Mouse (Mus musculus) MEL (cell line): Measurements from ENCODE around the gene Cct8l1. TPM values are rescaled to one million over a fixed set of nuclear protein-coding genes. Genes with fewer than 3 reads are reported as not detected.

Experiments used
- DNase-seq: peaks from one replicate; pipeline ENCODE4 v3.0.0; 2011; ENCODE audit warnings: low read depth, low spot score
- H3K27ac ChIP-seq: 2 replicates; pipeline ENCODE4 v1.5.1; 2012; ENCODE audit warnings: low read depth, mild to moderate bottlenecking, control low read depth, low read length, moderate library complexity; ENCODE audit not compliant: control insufficient read depth
- H3K27me3 ChIP-seq, 2 experiments: fragments of 150-350 bp in 1 of 2; sonication (generic) in 1 of 2; 2 replicates each; pipeline ENCODE4 v1.6.1; 2012; ENCODE audit warnings: low read length in 2 of 2, mild to moderate bottlenecking in 2 of 2, improper control_type of control experiment in 1 of 2, moderate library complexity in 1 of 2; ENCODE audit not compliant: insufficient read depth in 2 of 2, control insufficient read depth in 1 of 2
- H3K36me3 ChIP-seq, 2 experiments: 2 replicates each; pipeline ENCODE4 v1.6.1; 2012 to 2014; ENCODE audit warnings: low read length in 2 of 2, improper control_type of control experiment in 1 of 2, inconsistent platforms in 1 of 2, mild to moderate bottlenecking in 1 of 2; ENCODE audit not compliant: insufficient read depth in 2 of 2, control insufficient read depth in 1 of 2
- H3K4me1 ChIP-seq, 2 experiments: fragments of 150-350 bp in 1 of 2; sonication (generic) in 1 of 2; 2 replicates each; pipeline ENCODE4 v1.6.1; 2012; ENCODE audit warnings: low read length in 2 of 2, improper control_type of control experiment in 1 of 2, mild to moderate bottlenecking in 1 of 2; ENCODE audit not compliant: insufficient read depth in 2 of 2, control insufficient read depth in 1 of 2
- H3K4me3 ChIP-seq, 2 experiments: fragments of 150-350 bp in 1 of 2; sonication (generic) in 1 of 2; 2 replicates each; pipeline ENCODE4 v1.5.1; 2012; ENCODE audit warnings: low read depth in 2 of 2, low read length in 2 of 2, mild to moderate bottlenecking in 2 of 2, moderate library complexity in 2 of 2, control low read depth in 1 of 2, improper control_type of control experiment in 1 of 2; ENCODE audit not compliant: control insufficient read depth in 1 of 2, insufficient read depth in 1 of 2
- H3K79me2 ChIP-seq: 2 replicates; pipeline ENCODE4 v1.6.1; 2012; ENCODE audit warnings: mild to moderate bottlenecking, low read length, moderate library complexity; ENCODE audit not compliant: control insufficient read depth, poor library complexity, insufficient read depth
- H3K9ac ChIP-seq: 2 replicates; pipeline ENCODE4 v1.6.1; 2012; ENCODE audit warnings: low read depth, mild to moderate bottlenecking, control low read depth, low read length, moderate library complexity; ENCODE audit not compliant: control insufficient read depth, poor library complexity, severe bottlenecking
- H3K9me3 ChIP-seq: fragments of 150-350 bp; sonication (generic); replicated peaks from 2 replicates; pipeline ENCODE4 v1.6.1; 2012; ENCODE audit warnings: mild to moderate bottlenecking, low read length, improper control_type of control experiment, moderate library complexity; ENCODE audit not compliant: insufficient read depth
- BHLHE40 ChIP-seq: IDR thresholded peaks from 2 replicates; pipeline ENCODE4 v1.6.1; 2012; ENCODE audit warnings: low read depth, mild to moderate bottlenecking, inconsistent platforms, low read length, improper control_type of control experiment, borderline replicate concordance
- CHD1 ChIP-seq: IDR thresholded peaks from 2 replicates; pipeline ENCODE4 v1.6.1; 2012; ENCODE audit warnings: low read depth, mild to moderate bottlenecking, inconsistent platforms, low read length, improper control_type of control experiment
- CHD2 ChIP-seq: IDR thresholded peaks from 2 replicates; pipeline ENCODE4 v1.6.1; 2011; ENCODE audit warnings: low read length, improper control_type of control experiment
- E2F4 ChIP-seq: IDR thresholded peaks from 2 replicates; pipeline ENCODE4 v1.6.1; 2011; ENCODE audit warnings: low read depth, low read length, improper control_type of control experiment, borderline replicate concordance
- ELF1 ChIP-seq: IDR thresholded peaks from 2 replicates; pipeline ENCODE4 v1.6.1; 2014; ENCODE audit warnings: low read depth, mild to moderate bottlenecking, inconsistent platforms, low read length, improper control_type of control experiment, moderate library complexity
- EP300 ChIP-seq, 2 experiments: IDR thresholded peaks; 2 replicates each; pipeline ENCODE4 v1.6.1; 2011; ENCODE audit warnings: improper control_type of control experiment in 2 of 2, low read length in 2 of 2, low read depth in 1 of 2, mild to moderate bottlenecking in 1 of 2
- HCFC1 ChIP-seq: IDR thresholded peaks from 2 replicates; pipeline ENCODE4 v1.6.1; 2012; ENCODE audit warnings: low read depth, mild to moderate bottlenecking, inconsistent platforms, low read length, improper control_type of control experiment, moderate library complexity
- JUND ChIP-seq: IDR thresholded peaks from 2 replicates; pipeline ENCODE4 v1.6.1; 2011; ENCODE audit warnings: low read depth, mild to moderate bottlenecking, improper control_type of control experiment, low read length
- KAT2A ChIP-seq: conservative IDR thresholded peaks from 2 replicates; pipeline ENCODE4 v1.6.1; 2012; ENCODE audit warnings: low read depth, low read length, improper control_type of control experiment, inconsistent platforms
- MAFK ChIP-seq: IDR thresholded peaks from 2 replicates; pipeline ENCODE4 v1.6.1; 2011; ENCODE audit warnings: low read depth, mild to moderate bottlenecking, low read length, improper control_type of control experiment, borderline replicate concordance
- MAX ChIP-seq: IDR thresholded peaks from 2 replicates; pipeline ENCODE4 v1.6.1; 2011; ENCODE audit warnings: low read length, improper control_type of control experiment
- MAZ ChIP-seq: IDR thresholded peaks from 2 replicates; pipeline ENCODE4 v1.6.1; 2012; ENCODE audit warnings: low read depth, mild to moderate bottlenecking, inconsistent platforms, low read length, improper control_type of control experiment
- MXI1 ChIP-seq: IDR thresholded peaks from 2 replicates; pipeline ENCODE4 v1.6.1; 2011; ENCODE audit warnings: mild to moderate bottlenecking, low read depth, low read length, improper control_type of control experiment
- MYB ChIP-seq: IDR thresholded peaks from 2 replicates; pipeline ENCODE4 v1.6.1; 2011; ENCODE audit warnings: mild to moderate bottlenecking, low read depth, low read length, improper control_type of control experiment
- MYC ChIP-seq: IDR thresholded peaks from 2 replicates; pipeline ENCODE4 v1.6.1; 2011; ENCODE audit warnings: low read depth, mild to moderate bottlenecking, low read length, improper control_type of control experiment, moderate library complexity
- NELFE ChIP-seq: IDR thresholded peaks from 2 replicates; pipeline ENCODE4 v1.6.1; 2011; ENCODE audit warnings: low read depth, low read length, improper control_type of control experiment
- POLR2A ChIP-seq, 2 experiments: IDR thresholded peaks; 2 replicates each; pipeline ENCODE4 v1.6.1; 2011 to 2012; ENCODE audit warnings: low read length in 2 of 2, mild to moderate bottlenecking in 2 of 2, control low read depth in 1 of 2, improper control_type of control experiment in 1 of 2, low read depth in 1 of 2, moderate library complexity in 1 of 2; ENCODE audit not compliant: control insufficient read depth in 1 of 2, insufficient read depth in 1 of 2, poor library complexity in 1 of 2
- POLR2AphosphoS2 ChIP-seq: IDR thresholded peaks from 2 replicates; pipeline ENCODE4 v1.6.1; 2011; ENCODE audit warnings: low read length, improper control_type of control experiment
- POLR2AphosphoS5 ChIP-seq: IDR thresholded peaks from 2 replicates; pipeline ENCODE4 v1.6.1; 2012; ENCODE audit warnings: low read depth, borderline replicate concordance, mild to moderate bottlenecking, inconsistent platforms, low read length, moderate library complexity, mixed read lengths
- RAD21 ChIP-seq: IDR thresholded peaks from 2 replicates; pipeline ENCODE4 v1.6.1; 2011; ENCODE audit warnings: mild to moderate bottlenecking, low read depth, low read length, improper control_type of control experiment
- RCOR1 ChIP-seq: IDR thresholded peaks from 2 replicates; pipeline ENCODE4 v1.6.1; 2012; ENCODE audit warnings: low read depth, mild to moderate bottlenecking, inconsistent platforms, low read length, improper control_type of control experiment
- SIN3A ChIP-seq: IDR thresholded peaks from 2 replicates; pipeline ENCODE4 v1.6.1; 2012; ENCODE audit warnings: low read length, improper control_type of control experiment, inconsistent platforms
- SMC3 ChIP-seq: IDR thresholded peaks from 2 replicates; pipeline ENCODE4 v1.6.1; 2011; ENCODE audit warnings: low read depth, low read length, improper control_type of control experiment
- TAL1 ChIP-seq: IDR thresholded peaks from 2 replicates; pipeline ENCODE4 v1.6.1; 2012; ENCODE audit warnings: mild to moderate bottlenecking, inconsistent platforms, low read length, moderate library complexity, mixed read lengths
- TBP ChIP-seq: IDR thresholded peaks from 2 replicates; pipeline ENCODE4 v1.8.0; 2011; ENCODE audit warnings: low read depth, low read length, improper control_type of control experiment
- TCF12 ChIP-seq: IDR thresholded peaks from 2 replicates; pipeline ENCODE4 v1.6.1; 2014; ENCODE audit warnings: low read depth, mild to moderate bottlenecking, inconsistent platforms, low read length, improper control_type of control experiment, moderate library complexity
- UBTF ChIP-seq: IDR thresholded peaks from 2 replicates; pipeline ENCODE4 v1.6.1; 2012; ENCODE audit warnings: low read depth, mild to moderate bottlenecking, inconsistent platforms, low read length, improper control_type of control experiment, moderate library complexity, borderline replicate concordance; ENCODE audit not compliant: insufficient read depth
- USF2 ChIP-seq, 2 experiments: IDR thresholded peaks; 2 replicates each; pipeline ENCODE4 v1.6.1; 2011 to 2012; ENCODE audit warnings: improper control_type of control experiment in 2 of 2, low read length in 2 of 2, borderline replicate concordance in 1 of 2, inconsistent platforms in 1 of 2, low read depth in 1 of 2, mild to moderate bottlenecking in 1 of 2; ENCODE audit not compliant: insufficient read depth in 1 of 2
- ZC3H11A ChIP-seq: IDR thresholded peaks from 2 replicates; pipeline ENCODE4 v1.6.1; 2012; ENCODE audit warnings: low read depth, mild to moderate bottlenecking, inconsistent platforms, low read length, improper control_type of control experiment
- ZMIZ1 ChIP-seq: IDR thresholded peaks from 2 replicates; pipeline ENCODE4 v1.6.1; 2012; ENCODE audit warnings: low read depth, mild to moderate bottlenecking, inconsistent platforms, low read length, improper control_type of control experiment, moderate library complexity
- ZNF384 ChIP-seq: IDR thresholded peaks from 2 replicates; pipeline ENCODE4 v1.6.1; 2012; ENCODE audit warnings: low read depth, mild to moderate bottlenecking, inconsistent platforms, low read length, improper control_type of control experiment
- polyA plus RNA-seq, 2 experiments: library from polyadenylated mRNA; stranded (reverse) in 1 of 2; unstranded in 1 of 2; fragments of >175 nt in 1 of 2; fragments of >200 nt in 1 of 2; gene quantifications; 2 replicates each; pipeline versions ENCODE4 v1.2.1 to v1.2.4; 2012; ENCODE audit warnings: low replicate concordance in 2 of 2, low read depth in 1 of 2; ENCODE audit not compliant: insufficient read length in 2 of 2, insufficient read depth in 1 of 2, missing spikeins in 1 of 2
- total RNA-seq: library from RNA; depleted of rRNA; stranded (reverse); fragments of 300-350 nt; gene quantifications from 2 replicates; pipeline ENCODE4 v1.2.3, GENCODE M21; 2012

Cct8l1 gene
- total and polyA plus RNA-seq, 3 experiments, result not detected

GRCm38 (mm10) chr5:25498821-25499422 is 16.9 kb upstream of the Cct8l1 start (continued):
- TF ChIP-seq POLR2AphosphoS2 (no peak), HCFC1 (no peak), MYC (no peak)

GRCm38 (mm10) chr5:25499423-25500398 is 16.2 kb upstream of the Cct8l1 start:
- no peaks in the 10 kb centered on the region; a peak in 1 of 4 replicates for H3K27me3 ChIP-seq
- peaks cover 0 to 22% of the 10 kb centered on the region in 2 experiments; a peak in 2 of 4 replicates for H3K36me3 ChIP-seq
- H3K9ac ChIP-seq, result peak overlapping the region; percentile 98
- H3K79me2 ChIP-seq, result peaks cover 43% of the 10 kb centered on the region
- no peaks in the 10 kb centered on the region for H3K9me3 ChIP-seq
- peak overlapping the region; percentile 98 for H3K27ac ChIP-seq
- peak; percentile 98 for DNase-seq
- H3K4me3 ChIP-seq, result peak overlapping the region; percentile 88 to 95
- H3K4me1 ChIP-seq, result peaks cover 8% of the 10 kb centered on the region in 2 experiments
- TF ChIP-seq ZNF384 (peak; percentile 68), BHLHE40 (peak; percentile 98), CHD1 (peak; percentile 84), POLR2A (IDR thresholded peaks at IDR 0.05; ENCODE audit: control insufficient read depth in 1 of 2, insufficient read depth in 1 of 2, low read depth in 1 of 2, low read length in 2 of 2, poor library complexity in 1 of 2) (peak; percentile 70 to 97), TAL1 (no peak), TBP (peak; percentile 46; the same call in 1 of the 2 replicates), MAZ (peak; percentile 99), MAFK (no peak; the same call in 1 of the 2 replicates), ELF1 (peak; percentile 60; the same call in 1 of the 2 replicates), MYC (peak; percentile 91), E2F4 (no peak), RCOR1 (no peak; the same call in 1 of the 2 replicates), CHD2 (peak; percentile 67), SIN3A (peak; percentile 100), SMC3 (0 out of 2 replicates have a peak, but pooled peaks have one; percentile 12), POLR2AphosphoS2 (peak; percentile 85), TCF12 (peak; percentile 75), JUND (no peak), MXI1 (peak; percentile 99), POLR2AphosphoS5 (no peak), USF2 (IDR thresholded peaks at IDR 0.05; ENCODE audit: borderline replicate concordance in 1 of 2, insufficient read depth in 1 of 2, low read depth in 1 of 2, low read length in 2 of 2) (no peak), RAD21 (no peak), EP300 (IDR thresholded peaks at IDR 0.05; ENCODE audit: low read depth in 1 of 2, low read length in 2 of 2) (peak in 1 of 2 experiments; percentile 59), ZC3H11A (no peak), KAT2A (no peak; the same call in 1 of the 2 replicates), UBTF (0 out of 2 replicates have a peak, but pooled peaks have one; percentile 52), MAX (peak; percentile 98), HCFC1 (peak; percentile 82), NELFE (peak; percentile 81), ZMIZ1 (peak; percentile 57; the same call in 1 of the 2 replicates), MYB (peak; percentile 7; the same call in 1 of the 2 replicates)
